Mouse (Mus musculus): ENCODE results near the gene Cwf19l2. TPM values are rescaled to one million over a fixed set of nuclear protein-coding genes. Genes with fewer than 3 reads are reported as not detected.
"Not testable (repeated sequence)": the region's sequence is repeated elsewhere in the genome, so short reads cannot be mapped to it uniquely, and the experiment has no call there.

Cwf19l2 gene
- total RNA-seq (2014; rRNA removed; ENCODE audit: low replicate concordance) (4.4 and 8.9 TPM in 2 replicates), polyA plus RNA-seq (2015; fragmentation: Nextera tagmentation; extraction: Ambion mirVana) (7.1 and 7.4 TPM in 2 replicates)

GRCm38 (mm10) chr9:3403251-3404208 is at the start of gene Cwf19l2:
Gene Cwf19l2, plus strand, starts transcription at chr9:3403592.
- H3K9ac ChIP-seq (replicated peaks; ENCODE audit: low read depth, low read length) = peak within 1 kb of the TSS; percentile 75
- under 1% methylated on average over 28 of the region's 28 CpGs for WGBS
- ATAC-seq (ENCODE audit: insufficient read depth, low read depth) = peak; percentile 89
- no peaks in the 10 kb centered on the region for H3K9me3 ChIP-seq (replicated peaks; ENCODE audit: control insufficient read depth, low read length)
- peak within 1 kb of the TSS; percentile 85 for H3K4me3 ChIP-seq (ENCODE audit: low read depth, low read length)
- H3K36me3 ChIP-seq (replicated peaks; ENCODE audit: control insufficient read depth, insufficient read depth, low read length) = no peaks in the 10 kb centered on the region
- H3K27me3 ChIP-seq (ENCODE audit: control insufficient read depth, insufficient read depth, low read length) = no peaks in the 10 kb centered on the region
- H3K27ac ChIP-seq (ENCODE audit: low read depth) = peak within 1 kb of the TSS; percentile 87
- DNase-seq (ENCODE audit: low spot score) = peak; percentile 96
- H3K4me2 ChIP-seq (ENCODE audit: low read depth, low read length) = peak within 1 kb of the TSS; percentile 76
- no peaks in the 10 kb centered on the region for H3K4me1 ChIP-seq (ENCODE audit: control insufficient read depth, insufficient read depth)
- TF ChIP-seq EP300 (IDR thresholded peaks at IDR 0.05; ENCODE audit: low read depth) (no peak), CTCF (IDR thresholded peaks at IDR 0.05; ENCODE audit: low read depth) (peak; percentile 50)

DNA sequence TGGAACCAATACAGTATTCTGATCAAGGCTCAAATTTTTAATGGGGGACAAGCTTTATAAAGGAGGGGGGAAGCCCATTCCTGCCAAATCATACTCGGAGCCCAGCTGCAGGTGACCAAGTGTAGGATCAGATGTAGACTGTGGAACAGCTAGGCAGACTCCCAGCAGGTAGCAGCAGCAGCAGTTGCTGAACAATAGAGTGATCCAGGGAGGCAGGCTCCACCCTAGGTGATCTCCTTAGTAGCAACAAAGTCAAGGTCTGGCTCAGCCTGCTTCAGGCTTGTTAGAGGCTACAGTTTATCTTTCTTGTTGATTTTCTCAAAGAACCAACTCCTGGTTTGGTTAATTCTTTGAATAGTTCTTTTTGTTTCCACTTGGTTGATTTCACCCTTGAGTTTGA is 27.1 kb upstream of the Cwf19l2 start:
- DNase-seq (ENCODE audit: low spot score); H3K9ac ChIP-seq (replicated peaks; ENCODE audit: low read depth, low read length); ATAC-seq (ENCODE audit: insufficient read depth, low read depth); H3K9me3 ChIP-seq (replicated peaks; ENCODE audit: control insufficient read depth, low read length); H3K4me1 ChIP-seq (ENCODE audit: control insufficient read depth, insufficient read depth); H3K27me3 ChIP-seq (ENCODE audit: control insufficient read depth, insufficient read depth, low read length); H3K4me3 ChIP-seq (ENCODE audit: low read depth, low read length); H3K27ac ChIP-seq (ENCODE audit: low read depth); H3K4me2 ChIP-seq (ENCODE audit: low read depth, low read length): not testable (repeated sequence)
- peaks cover 11% of the 10 kb centered on the region for H3K36me3 ChIP-seq (replicated peaks; ENCODE audit: control insufficient read depth, insufficient read depth, low read length)
- 68% methylated on average over 1 of the region's 1 CpGs for WGBS

- peak; percentile 33 for DNase-seq (ENCODE audit: low spot score)
- peak overlapping the region; percentile 85 for H3K4me3 ChIP-seq (ENCODE audit: low read depth, low read length)
- under 1% methylated on average over 13 of the region's 13 CpGs for whole genome bisulfite sequencing
These were observed 980 bp downstream of the Cwf19l2 start for GRCm38 (mm10) chr9:3404372-3404771.

GRCm38 (mm10) chr9:3439555-3440300 is 36.3 kb downstream of the Cwf19l2 start:
- H3K9me3 ChIP-seq (replicated peaks; ENCODE audit: control insufficient read depth, low read length); H3K4me2 ChIP-seq (ENCODE audit: low read depth, low read length); DNase-seq (ENCODE audit: low spot score); H3K27me3 ChIP-seq (ENCODE audit: control insufficient read depth, insufficient read depth, low read length); H3K4me1 ChIP-seq (ENCODE audit: control insufficient read depth, insufficient read depth); H3K4me3 ChIP-seq (ENCODE audit: low read depth, low read length); H3K9ac ChIP-seq (replicated peaks; ENCODE audit: low read depth, low read length); H3K36me3 ChIP-seq (replicated peaks; ENCODE audit: control insufficient read depth, insufficient read depth, low read length); H3K27ac ChIP-seq (ENCODE audit: low read depth); ATAC-seq (ENCODE audit: insufficient read depth, low read depth): not testable (repeated sequence)
- 68% methylated on average over 6 of the region's 6 CpGs for WGBS

More at GRCm38 (mm10) chr9:3404372-3404771, 980 bp downstream of the Cwf19l2 start:
- no peaks in the 10 kb centered on the region for H3K27me3 ChIP-seq (ENCODE audit: control insufficient read depth, insufficient read depth, low read length)
- H3K9me3 ChIP-seq (replicated peaks; ENCODE audit: control insufficient read depth, low read length) = no peaks in the 10 kb centered on the region
- peak overlapping the region; percentile 76 for H3K4me2 ChIP-seq (ENCODE audit: low read depth, low read length)
- no peaks in the 10 kb centered on the region for H3K4me1 ChIP-seq (ENCODE audit: control insufficient read depth, insufficient read depth)
- TF ChIP-seq EP300 (IDR thresholded peaks at IDR 0.05; ENCODE audit: low read depth) = no peak
- TF ChIP-seq CTCF (IDR thresholded peaks at IDR 0.05; ENCODE audit: low read depth) = no peak
- ATAC-seq (ENCODE audit: insufficient read depth, low read depth) = peak; percentile 45
- peak overlapping the region; percentile 75 for H3K9ac ChIP-seq (replicated peaks; ENCODE audit: low read depth, low read length)
- H3K27ac ChIP-seq (ENCODE audit: low read depth) = peak overlapping the region; percentile 87
- H3K36me3 ChIP-seq (replicated peaks; ENCODE audit: control insufficient read depth, insufficient read depth, low read length) = no peaks in the 10 kb centered on the region

GRCm38 (mm10) chr9:3471897-3472296 is 68.5 kb downstream of the Cwf19l2 start:
- DNase-seq (ENCODE audit: low spot score) = no peak
- no peak overlapping the region for H3K4me2 ChIP-seq (ENCODE audit: low read depth, low read length)
- TF ChIP-seq EP300 (IDR thresholded peaks at IDR 0.05; ENCODE audit: low read depth) (no peak), CTCF (IDR thresholded peaks at IDR 0.05; ENCODE audit: low read depth) (no peak)

More at GRCm38 (mm10) chr9:3471897-3472296, 68.5 kb downstream of the Cwf19l2 start:
- Histone ChIP-seq H3K9me3 (replicated peaks; ENCODE audit: control insufficient read depth, low read length) (no peaks in the 10 kb centered on the region), H3K4me3 (ENCODE audit: low read depth, low read length) (no peak overlapping the region), H3K4me1 (ENCODE audit: control insufficient read depth, insufficient read depth) (no peaks in the 10 kb centered on the region), H3K9ac (replicated peaks; ENCODE audit: low read depth, low read length) (no peak overlapping the region), H3K27ac (ENCODE audit: low read depth) (no peak overlapping the region), H3K27me3 (ENCODE audit: control insufficient read depth, insufficient read depth, low read length) (no peaks in the 10 kb centered on the region), H3K36me3 (replicated peaks; ENCODE audit: control insufficient read depth, insufficient read depth, low read length) (peaks cover 8% of the 10 kb centered on the region; the same call in 1 of the 2 replicates)
- no peak for ATAC-seq (ENCODE audit: insufficient read depth, low read depth)
